In genomic region chr17:71747561-71747960, GRCm38 (mm10) we compare ENCODE assay signal across 27 mouse cellular contexts. TPM values are rescaled to one million over a fixed set of nuclear protein-coding genes. Genes with fewer than 3 reads are reported as not detected.
A peak's percentile ranks its signal among the peaks of the same experiment; 100 is the strongest.
DNase-seq lines count a peak whose midpoint lies in the region; ATAC-seq and TF ChIP-seq lines count a peak whose summit lies in the region.
"Had no signal": no experiment of that assay in that cellular context is flagged by ENCODE, and none has a peak within 500 bp of the region (broad histone marks: within the 10 kb centered on the region; RNA-seq: fewer than 3 reads in every experiment).

No protein-coding gene starts in this region.

- peak; percentile 29 for DNase-seq in heart, adult 11 months
- no peak for DNase-seq in lung, embryonic 14.5 days
- no peak for DNase-seq in lung, postnatal 25 days (ENCODE audit: low spot score)
- DNase-seq in neural tube, embryonic 10.5 days (ENCODE audit: extremely low spot score, low spot score): no peak
- DNase-seq: adrenal gland, adult 8-10 months; adrenal gland, postnatal 25 days; cerebellum, adult 11-12 months; cerebellum, adult 8-10 months; cerebellum, postnatal 10 days; cerebellum, postnatal 36 days; embryo, embryonic 11 days; gastrocnemius, postnatal 25 days; heart, adult 2 months had no signal

- no peaks in the 10 kb centered on the region for H3K9me3 ChIP-seq in forebrain, embryonic 12.5 days
- no peaks in the 10 kb centered on the region for H3K9me3 ChIP-seq in forebrain, embryonic 13.5 days (replicated peaks)
- no peaks in the 10 kb centered on the region for H3K9me3 ChIP-seq in heart, embryonic 11.5 days (replicated peaks; ENCODE audit: control insufficient read depth, low read length)
- no peaks in the 10 kb centered on the region for H3K9me3 ChIP-seq in lung, embryonic 14.5 days (ENCODE audit: low read depth, low read length)
- H3K9me3 ChIP-seq in neural tube, embryonic 13.5 days: no peaks in the 10 kb centered on the region
- H3K9me3 ChIP-seq: embryonic facial prominence, embryonic 10.5 days; heart, embryonic 10.5 days; hindbrain, embryonic 12.5 days; hindbrain, embryonic 15.5 days had no signal

- H3K4me3 ChIP-seq in forebrain, embryonic 12.5 days (replicated peaks): no peak overlapping the region
- H3K4me3 ChIP-seq in forebrain, embryonic 13.5 days: no peak overlapping the region
- no peak overlapping the region for H3K4me3 ChIP-seq in heart, embryonic 11.5 days (ENCODE audit: low read depth, low read length)
- H3K4me3 ChIP-seq in lung, embryonic 14.5 days (ENCODE audit: low read depth, low read length): no peak overlapping the region
- H3K4me3 ChIP-seq in neural tube, embryonic 13.5 days: no peak overlapping the region
- H3K4me3 ChIP-seq: embryonic facial prominence, embryonic 10.5 days; embryonic facial prominence, embryonic 13.5 days; erythroblast, embryonic 14.5 days; heart, adult 2 months; heart, embryonic 10.5 days; hindbrain, embryonic 12.5 days; hindbrain, embryonic 15.5 days had no signal

- WGBS in forebrain, embryonic 12.5 days: 79% methylated on average over 8 of the region's 8 CpGs
- WGBS in forebrain, embryonic 13.5 days: 63% methylated on average over 8 of the region's 8 CpGs
- 77% methylated on average over 8 of the region's 8 CpGs for WGBS in heart, embryonic 11.5 days (ENCODE audit: insufficient replicate concordance)
- WGBS in lung, embryonic 14.5 days: 54% methylated on average over 8 of the region's 8 CpGs
- WGBS in neural tube, embryonic 13.5 days: 51% methylated on average over 8 of the region's 8 CpGs

- H3K4me2 ChIP-seq in forebrain, embryonic 12.5 days: no peak overlapping the region
- no peak overlapping the region for H3K4me2 ChIP-seq in forebrain, embryonic 13.5 days
- H3K4me2 ChIP-seq in heart, embryonic 11.5 days: no peak overlapping the region
- H3K4me2 ChIP-seq in lung, embryonic 14.5 days: no peak overlapping the region
- H3K4me2 ChIP-seq in neural tube, embryonic 13.5 days: no peak overlapping the region
- H3K4me2 ChIP-seq: embryonic facial prominence, embryonic 13.5 days; hindbrain, embryonic 12.5 days; hindbrain, embryonic 15.5 days had no signal

- H3K9ac ChIP-seq in forebrain, embryonic 12.5 days: no peak overlapping the region
- no peak overlapping the region for H3K9ac ChIP-seq in forebrain, embryonic 13.5 days
- no peak overlapping the region for H3K9ac ChIP-seq in heart, embryonic 11.5 days (ENCODE audit: low read depth, low read length)
- no peak overlapping the region for H3K9ac ChIP-seq in lung, embryonic 14.5 days
- H3K9ac ChIP-seq in neural tube, embryonic 13.5 days: no peak overlapping the region
- H3K9ac ChIP-seq: embryonic facial prominence, embryonic 13.5 days; hindbrain, embryonic 12.5 days; hindbrain, embryonic 15.5 days had no signal

- H3K27ac ChIP-seq in forebrain, embryonic 12.5 days: no peak overlapping the region
- no peak overlapping the region for H3K27ac ChIP-seq in forebrain, embryonic 13.5 days
- H3K27ac ChIP-seq in heart, embryonic 11.5 days (ENCODE audit: low read depth, low read length): no peak overlapping the region
- no peak overlapping the region for H3K27ac ChIP-seq in lung, embryonic 14.5 days (ENCODE audit: low read depth)
- peak overlapping the region; percentile 57 for H3K27ac ChIP-seq in neural tube, embryonic 13.5 days (replicated peaks)
- H3K27ac ChIP-seq: embryonic facial prominence, embryonic 10.5 days; embryonic facial prominence, embryonic 13.5 days; heart, adult 2 months; heart, embryonic 10.5 days; hindbrain, embryonic 12.5 days; hindbrain, embryonic 15.5 days had no signal

- peaks cover 10% of the 10 kb centered on the region; the same call in 1 of the 2 replicates for H3K4me1 ChIP-seq in forebrain, embryonic 12.5 days
- H3K4me1 ChIP-seq in forebrain, embryonic 13.5 days: peaks cover 15% of the 10 kb centered on the region
- H3K4me1 ChIP-seq in heart, embryonic 11.5 days (ENCODE audit: control insufficient read depth, insufficient read depth, low read length): no peaks in the 10 kb centered on the region; the same call in 1 of the 2 replicates
- no peaks in the 10 kb centered on the region for H3K4me1 ChIP-seq in lung, embryonic 14.5 days (ENCODE audit: insufficient read depth)
- peaks cover 22% of the 10 kb centered on the region for H3K4me1 ChIP-seq in neural tube, embryonic 13.5 days (replicated peaks)

- 0 out of 2 replicates have a peak, but pooled peaks have one; percentile 4 for ATAC-seq in forebrain, embryonic 12.5 days (ENCODE audit: low FRiP score)
- ATAC-seq in forebrain, embryonic 13.5 days: no peak
- no peak for ATAC-seq in heart, embryonic 11.5 days (replicated peaks; ENCODE audit: insufficient number of reproducible peaks, low FRiP score, low TSS enrichment)
- 0 out of 2 replicates have a peak, but pooled peaks have one; percentile 17 for ATAC-seq in lung, embryonic 14.5 days (ENCODE audit: insufficient read depth)
- peak; percentile 59; the same call in 1 of the 2 replicates for ATAC-seq in neural tube, embryonic 13.5 days (ENCODE audit: low read depth)
- ATAC-seq: activated CD4-positive, CD25-positive, alpha-beta regulatory T cell, adult 4 months had no signal

- no peaks in the 10 kb centered on the region for H3K27me3 ChIP-seq in forebrain, embryonic 12.5 days
- no peaks in the 10 kb centered on the region for H3K27me3 ChIP-seq in forebrain, embryonic 13.5 days
- H3K27me3 ChIP-seq in heart, embryonic 11.5 days (ENCODE audit: control insufficient read depth, insufficient read depth, low read length): no peaks in the 10 kb centered on the region
- H3K27me3 ChIP-seq in lung, embryonic 14.5 days (ENCODE audit: insufficient read depth, low read length): no peaks in the 10 kb centered on the region
- no peaks in the 10 kb centered on the region for H3K27me3 ChIP-seq in neural tube, embryonic 13.5 days
- H3K27me3 ChIP-seq: hindbrain, embryonic 12.5 days; hindbrain, embryonic 15.5 days had no signal

- no peak for TF ChIP-seq CTCF in lung, embryonic 14.5 days (IDR thresholded peaks at IDR 0.05; ENCODE audit: low read depth)

- H3K36me3 ChIP-seq in forebrain, embryonic 12.5 days (replicated peaks): no peaks in the 10 kb centered on the region
- H3K36me3 ChIP-seq in forebrain, embryonic 13.5 days (ENCODE audit: poor library complexity, severe bottlenecking): no peaks in the 10 kb centered on the region
- no peaks in the 10 kb centered on the region for H3K36me3 ChIP-seq in heart, embryonic 11.5 days (ENCODE audit: control insufficient read depth, insufficient read depth, low read length)
- H3K36me3 ChIP-seq in lung, embryonic 14.5 days (ENCODE audit: insufficient read depth): no peaks in the 10 kb centered on the region
- H3K36me3 ChIP-seq in neural tube, embryonic 13.5 days: no peaks in the 10 kb centered on the region
- H3K36me3 ChIP-seq: embryonic facial prominence, embryonic 10.5 days; embryonic facial prominence, embryonic 13.5 days; heart, embryonic 10.5 days; hindbrain, embryonic 12.5 days; hindbrain, embryonic 15.5 days had no signal

RNA-seq across cellular contexts. Expression of gene Pcare, which starts 5.1 kb away (rescaled TPM):
- polyA plus RNA-seq in forebrain, embryonic 12.5 days (2016; fragmentation: Nextera tagmentation; extraction: Ambion mirVana): not detected in 2 replicates
- not detected in 2 replicates for polyA plus RNA-seq in forebrain, embryonic 13.5 days (2015; fragmentation: Nextera tagmentation; extraction: Ambion mirVana)
- not detected in 2 replicates for polyA plus RNA-seq in heart, embryonic 11.5 days (2014; fragmentation: Nextera tagmentation; extraction: Ambion mirVana)
- polyA plus RNA-seq in lung, embryonic 14.5 days (2014; fragmentation: Nextera tagmentation; extraction: Ambion mirVana): not detected in 2 replicates
- not detected in 2 replicates for polyA plus RNA-seq in neural tube, embryonic 13.5 days (2015; fragmentation: Nextera tagmentation; extraction: Ambion mirVana)
- polyA plus RNA-seq: activated CD4-positive, CD25-positive, alpha-beta regulatory T cell, adult 4 months; brain, embryonic 14.5 days; embryonic facial prominence, embryonic 10.5 days; embryonic facial prominence, embryonic 13.5 days; erythroblast, embryonic 14.5 days; gonadal fat pad, adult 2 months; heart, embryonic 14.5 days; hindbrain, embryonic 12.5 days; hindbrain, embryonic 15.5 days had no signal

RNA-seq across cellular contexts. Expression of gene Clip4, which starts 20.7 kb away (rescaled TPM):
- 7.6 and 8.9 TPM in 2 replicates for polyA plus RNA-seq in forebrain, embryonic 12.5 days (2016; fragmentation: Nextera tagmentation; extraction: Ambion mirVana)
- 7.4 and 9.0 TPM in 2 replicates for polyA plus RNA-seq in forebrain, embryonic 13.5 days (2015; fragmentation: Nextera tagmentation; extraction: Ambion mirVana)
- polyA plus RNA-seq in heart, embryonic 11.5 days (2014; fragmentation: Nextera tagmentation; extraction: Ambion mirVana): 28.6 and 30.6 TPM in 2 replicates
- polyA plus RNA-seq in lung, embryonic 14.5 days (2014; fragmentation: Nextera tagmentation; extraction: Ambion mirVana): 4.3 and 5.3 TPM in 2 replicates
- polyA plus RNA-seq in neural tube, embryonic 13.5 days (2015; fragmentation: Nextera tagmentation; extraction: Ambion mirVana): 9.5 and 11.3 TPM in 2 replicates
- polyA plus RNA-seq: activated CD4-positive, CD25-positive, alpha-beta regulatory T cell, adult 4 months; erythroblast, embryonic 14.5 days had no signal

Comparison
In these comparisons a context has a peak if more than half of its experiments do, and no peak if none do; other contexts are left out.
1. ATAC-seq: peak in forebrain, embryonic 12.5 days (single experiment), lung, embryonic 14.5 days (single experiment) and neural tube, embryonic 13.5 days (single experiment); none in forebrain, embryonic 13.5 days (single experiment) and heart, embryonic 11.5 days (single experiment).